Mouse (Mus musculus): ENCODE measurements around the gene Rpl27.
"Not testable (repeated sequence)": the region's sequence is repeated elsewhere in the genome, so short reads cannot be mapped to it uniquely, and the experiment has no call there.

The Rpl27 gene

GRCm38 (mm10) chr11:101469155-101469554, 27.1 kb downstream of the Rpl27 start:
- no peak for DNase-seq

DNA sequence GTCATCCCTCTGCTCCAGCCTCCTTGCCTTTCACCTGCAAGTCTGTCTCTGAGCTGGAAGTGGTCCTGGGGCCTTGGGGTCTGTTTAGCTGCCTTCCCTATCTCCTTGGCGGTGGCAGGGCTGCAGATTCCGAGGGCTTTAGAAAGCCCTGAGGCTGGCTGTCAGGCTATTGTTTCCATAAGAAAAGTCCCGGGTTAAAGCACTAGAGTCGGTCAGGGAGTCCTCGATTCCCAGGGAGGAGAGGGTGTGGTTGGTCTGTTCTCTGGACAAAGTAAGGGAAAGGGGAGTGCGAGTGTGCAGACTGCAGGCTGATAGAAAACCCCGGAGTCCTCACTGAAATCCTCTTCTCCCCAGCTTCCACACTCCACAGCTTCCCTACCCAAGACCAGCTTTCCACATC, 28.1 kb downstream of the Rpl27 start:
- no peak for DNase-seq

- no peak for DNase-seq
Observed at GRCm38 (mm10) chr11:101471926-101472325, 29.8 kb downstream of the Rpl27 start.

DNA sequence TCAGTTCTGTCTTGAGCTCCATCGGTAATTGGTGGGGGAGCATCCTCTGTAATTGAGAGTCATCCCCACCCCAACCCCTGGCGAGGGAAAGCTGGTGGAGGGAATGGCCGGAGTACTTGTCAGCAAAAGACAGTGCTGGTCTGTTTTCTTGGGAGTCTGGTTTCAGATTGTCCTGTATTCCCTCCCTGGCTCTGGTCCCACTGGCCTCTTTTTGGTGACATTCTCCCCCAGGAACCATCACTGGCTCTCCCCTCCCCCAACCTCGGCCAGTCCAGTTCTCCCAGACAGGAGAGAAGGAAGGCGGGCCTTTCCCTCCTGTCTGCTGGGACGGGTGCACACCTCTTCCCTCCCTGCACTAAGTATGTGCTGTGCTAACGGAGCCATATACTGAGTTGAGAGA, 30.2 kb downstream of the Rpl27 start:
- DNase-seq, result peak; percentile 40

DNA sequence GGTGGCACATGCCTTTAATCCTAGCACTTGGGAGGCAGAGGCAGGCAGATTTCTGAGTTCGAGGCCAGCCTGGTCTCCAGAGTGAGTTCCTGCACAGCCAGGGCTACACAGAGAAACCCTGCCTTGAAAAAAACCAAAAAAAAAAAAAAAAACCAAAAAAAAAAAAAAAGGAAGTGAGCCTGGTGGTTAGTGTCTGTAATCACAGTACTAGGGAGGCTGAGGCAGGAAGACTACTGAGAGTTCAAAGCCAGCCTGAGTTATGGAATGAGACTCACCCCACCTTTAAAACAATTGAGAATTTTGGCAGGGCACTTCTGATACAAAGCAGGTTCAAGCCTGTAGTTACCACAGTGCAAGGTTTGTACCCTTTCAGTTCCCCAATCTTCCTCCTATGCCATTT, 31.6 kb downstream of the Rpl27 start:
- DNase-seq, result not testable (repeated sequence)

- DNase-seq, result no peak
Observed at GRCm38 (mm10) chr11:101474298-101474697, 32.2 kb downstream of the Rpl27 start.

GRCm38 (mm10) chr11:101476361-101476760, 34.3 kb downstream of the Rpl27 start:
- DNase-seq, result not testable (repeated sequence)

DNA sequence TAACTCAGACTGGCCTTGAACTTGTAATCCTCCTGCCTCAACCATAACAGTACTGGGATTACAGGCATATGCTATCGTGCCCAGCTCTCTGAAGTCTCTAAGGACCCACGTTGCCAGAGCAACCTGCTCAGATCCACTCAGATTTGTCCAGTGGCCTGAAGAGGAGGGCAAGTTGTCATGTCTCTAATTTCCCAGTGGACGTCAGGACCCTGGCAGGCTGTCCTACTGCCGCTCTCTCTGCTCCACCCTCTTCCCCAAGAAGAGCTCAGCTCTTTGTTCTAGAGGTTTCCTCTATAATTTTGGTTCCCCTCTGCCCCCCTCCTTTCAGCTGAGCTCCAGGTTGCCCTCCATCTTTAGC, 35.1 kb downstream of the Rpl27 start:
- no peak for DNase-seq

- no peak for DNase-seq
Observed at GRCm38 (mm10) chr11:101477552-101478211, 35.6 kb downstream of the Rpl27 start.

DNA sequence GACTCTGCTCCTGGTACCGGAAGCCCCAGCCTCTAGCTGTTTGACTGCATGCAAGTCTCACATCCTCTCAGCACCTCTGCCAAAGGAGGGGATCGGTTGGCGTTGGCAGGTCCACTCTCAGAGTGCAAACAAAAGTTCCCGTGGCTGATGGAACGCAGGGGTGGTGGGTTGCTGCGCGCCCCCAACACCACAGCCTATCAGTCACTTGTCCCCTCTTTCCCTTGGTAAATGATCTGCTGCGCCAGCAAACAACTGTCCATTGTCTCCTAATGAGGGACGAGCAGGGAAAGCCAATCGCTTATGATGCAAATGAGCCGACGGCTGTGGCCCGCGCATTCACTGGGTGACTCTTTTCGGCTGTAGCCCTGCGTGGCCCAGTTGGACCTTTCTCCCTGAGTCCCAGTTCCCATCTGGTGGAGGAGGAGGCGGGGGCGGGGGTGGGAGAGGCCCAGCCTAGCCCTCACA, 37.1 kb downstream of the Rpl27 start:
- no peak for DNase-seq

DNA sequence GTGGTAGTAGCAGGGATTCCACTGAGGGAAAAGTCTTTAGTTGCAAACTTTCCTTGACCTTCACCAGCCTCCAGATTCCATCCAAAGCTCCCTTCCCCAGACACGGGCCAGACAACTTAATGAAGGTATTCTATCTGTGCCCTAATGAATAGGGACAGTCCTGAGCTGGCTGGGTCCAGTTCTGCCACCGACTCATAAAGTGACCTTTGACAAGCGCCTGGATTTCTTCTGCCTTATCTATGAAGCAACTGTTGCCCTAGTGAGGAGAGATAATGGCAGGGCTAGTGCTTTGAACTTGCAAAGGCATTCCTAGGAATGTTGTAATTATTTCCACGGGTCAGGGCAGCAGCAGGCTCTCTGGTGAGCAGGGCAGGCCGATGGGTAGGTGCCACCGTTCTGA, 38.8 kb downstream of the Rpl27 start:
- DNase-seq, result no peak

- no peak for DNase-seq
Observed at GRCm38 (mm10) chr11:101483804-101484203, 41.7 kb downstream of the Rpl27 start.

DNA sequence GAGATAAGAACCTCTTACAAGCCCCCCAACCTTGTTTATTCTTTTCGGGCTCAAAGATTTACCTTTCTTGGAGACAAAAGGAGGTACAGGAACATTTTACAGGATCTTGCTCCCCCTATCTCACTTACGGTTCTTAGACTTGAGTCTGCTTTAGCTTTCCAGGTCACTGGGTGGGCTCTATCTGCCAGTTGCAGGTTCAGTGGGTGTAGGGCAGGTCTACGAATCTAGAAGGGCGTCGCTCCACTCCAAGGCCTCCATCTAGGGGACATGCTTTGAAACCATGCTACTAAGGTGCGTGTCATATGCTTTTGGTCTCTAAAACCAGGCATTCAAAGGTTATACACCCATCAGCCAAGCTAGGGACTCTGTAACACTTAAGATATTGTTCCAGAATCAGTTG, 42.1 kb downstream of the Rpl27 start:
- DNase-seq, result no peak

- no peak for DNase-seq
Observed at GRCm38 (mm10) chr11:101484814-101485213, 42.7 kb downstream of the Rpl27 start.

- DNase-seq, result no peak
Observed at GRCm38 (mm10) chr11:101485509-101486028, 43.5 kb downstream of the Rpl27 start.

- DNase-seq, result no peak
Observed at GRCm38 (mm10) chr11:101486126-101486525, 44.0 kb downstream of the Rpl27 start.

All from cerebellum, adult 9-11 months (tissue).